Comparison of ENCODE assay signal across 8 mouse cellular contexts in the genomic region with DNA sequence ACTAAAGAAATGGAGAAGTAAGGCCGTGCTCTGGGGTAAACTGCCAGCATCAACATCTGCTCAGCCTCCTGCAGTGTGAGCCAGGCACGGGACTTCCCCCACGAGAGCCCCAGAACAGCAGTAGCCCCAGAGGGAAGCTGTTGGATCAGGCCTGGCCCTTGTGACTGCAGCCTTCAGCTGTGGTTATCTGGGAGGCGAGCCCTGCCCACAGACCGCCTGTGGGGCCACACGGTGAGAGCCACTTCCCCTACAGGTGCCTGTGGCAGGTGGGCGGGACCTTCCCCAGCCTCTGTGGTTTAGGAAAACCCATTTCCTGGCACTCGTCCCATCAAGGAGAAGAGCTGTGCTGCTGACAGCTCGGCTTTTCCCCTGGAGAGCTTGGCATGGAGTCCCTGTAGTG. TPM values are rescaled to one million over a fixed set of nuclear protein-coding genes. Genes with fewer than 3 reads are reported as not detected.
DNase-seq lines count a peak whose midpoint lies in the region; ATAC-seq and TF ChIP-seq lines count a peak whose summit lies in the region.

No protein-coding gene starts in this region.

- no peak for TF ChIP-seq RAD21 in CH12.LX (IDR thresholded peaks at IDR 0.05; ENCODE audit: low read depth, low read length)

- H3K27me3 ChIP-seq in forebrain, embryonic 10.5 days (ENCODE audit: poor library complexity, severe bottlenecking): no peaks in the 10 kb centered on the region
- no peaks in the 10 kb centered on the region for H3K27me3 ChIP-seq in forebrain, embryonic 11.5 days (ENCODE audit: control insufficient read depth, insufficient read depth, low read length)
- H3K27me3 ChIP-seq in CH12.LX (replicated peaks): peaks cover 3% of the 10 kb centered on the region
- no peaks in the 10 kb centered on the region for H3K27me3 ChIP-seq in forebrain, embryonic 15.5 days

- no peak overlapping the region for H3K4me2 ChIP-seq in forebrain, embryonic 11.5 days (ENCODE audit: low read depth, low read length, severe bottlenecking)
- peak overlapping the region; percentile 1; the same call in 1 of the 2 replicates for H3K4me2 ChIP-seq in CH12.LX (ENCODE audit: insufficient read depth, low read depth, poor library complexity, severe bottlenecking)
- no peak overlapping the region for H3K4me2 ChIP-seq in forebrain, embryonic 15.5 days (replicated peaks)

- peak overlapping the region; percentile 67 for H3K27ac ChIP-seq in forebrain, embryonic 10.5 days
- H3K27ac ChIP-seq in forebrain, embryonic 11.5 days (ENCODE audit: low read depth, low read length): no peak overlapping the region
- peak overlapping the region; percentile 74 for H3K27ac ChIP-seq in CH12.LX (ENCODE audit: insufficient read depth, low read depth)
- peak overlapping the region; percentile 37 for H3K27ac ChIP-seq in forebrain, embryonic 15.5 days (replicated peaks)

- H3K4me1 ChIP-seq in forebrain, embryonic 10.5 days: peaks cover 37% of the 10 kb centered on the region
- H3K4me1 ChIP-seq in forebrain, embryonic 11.5 days (replicated peaks; ENCODE audit: control insufficient read depth, insufficient read depth, low read length): peaks cover 3% of the 10 kb centered on the region; the same call in 1 of the 2 replicates
- peaks cover 13 to 40% of the 10 kb centered on the region in 2 experiments for H3K4me1 ChIP-seq in CH12.LX (ENCODE audit: control insufficient read depth in 1 of 2, insufficient read depth in 2 of 2)
- H3K4me1 ChIP-seq in forebrain, embryonic 15.5 days: peaks cover 25% of the 10 kb centered on the region

- TF ChIP-seq CTCF in CH12.LX (conservative IDR thresholded peaks at IDR 0.05 in 1 of 2, IDR thresholded peaks at IDR 0.05 in 1 of 2; ENCODE audit: low read depth in 2 of 2, low read length in 2 of 2): no peak

- ATAC-seq in forebrain, embryonic 11.5 days (replicated peaks; ENCODE audit: low FRiP score): no peak
- no peak for ATAC-seq in forebrain, embryonic 15.5 days (replicated peaks)
- peak; percentile 63 for ATAC-seq in inflammation-experienced regulatory T-cells, adult 6 months

- dilution Hi-C loops in CH12.LX (cut with MboI; ENCODE audit: extremely low pct_ligation_motif_present, extremely low pct_unique_long_range_greater_than_20kb, low sequenced_read_pairs): no loop called here

- TF ChIP-seq POLR2A in CH12.LX (IDR thresholded peaks at IDR 0.05; ENCODE audit: low read depth, low read length): no peak

- in situ Hi-C loops in CH12.LX (cut with MboI; ENCODE audit: low pct_ligation_motif_present, low pct_unique_long_range_greater_than_20kb, low sequenced_read_pairs): no loop called here

- H3K9me3 ChIP-seq in forebrain, embryonic 10.5 days: peaks cover 9% of the 10 kb centered on the region; the same call in 1 of the 2 replicates
- no peaks in the 10 kb centered on the region; the same call in 1 of the 2 replicates for H3K9me3 ChIP-seq in forebrain, embryonic 11.5 days (ENCODE audit: control insufficient read depth, low read length)
- peaks cover 23% of the 10 kb centered on the region for H3K9me3 ChIP-seq in CH12.LX (replicated peaks; ENCODE audit: low read length)
- no peaks in the 10 kb centered on the region for H3K9me3 ChIP-seq in forebrain, embryonic 15.5 days

- no peak for DNase-seq in forebrain, embryonic 10.5 days (ENCODE audit: extremely low spot score, low spot score)
- no peak for DNase-seq in forebrain, embryonic 11.5 days (ENCODE audit: low spot score)
- peak; percentile 95 for DNase-seq in CH12.LX (ENCODE audit: extremely low read depth)
- DNase-seq in lung, adult 18-20 months: peak; percentile 84 to 89
- peak; percentile 68 for DNase-seq in skeletal muscle tissue, adult 2 months (ENCODE audit: low read depth, low spot score)
- no peak for DNase-seq in cerebellum, adult 9-11 months

- peak; percentile 92 for TF ChIP-seq EP300 in CH12.LX (IDR thresholded peaks at IDR 0.05; ENCODE audit: low read length)

- H3K9ac ChIP-seq in forebrain, embryonic 11.5 days (ENCODE audit: low read length): no peak overlapping the region
- no peak overlapping the region for H3K9ac ChIP-seq in CH12.LX (ENCODE audit: insufficient read depth, low read depth)
- H3K9ac ChIP-seq in forebrain, embryonic 15.5 days (replicated peaks): no peak overlapping the region

- H3K4me3 ChIP-seq in forebrain, embryonic 10.5 days: no peak overlapping the region
- no peak overlapping the region for H3K4me3 ChIP-seq in forebrain, embryonic 11.5 days (ENCODE audit: low read depth, low read length)
- peak overlapping the region in 1 of 3 experiments; percentile 9 for H3K4me3 ChIP-seq in CH12.LX (replicated peaks in 1 of 3; ENCODE audit: low read depth in 2 of 3, low read length in 2 of 3, poor library complexity in 1 of 3)
- H3K4me3 ChIP-seq in forebrain, embryonic 15.5 days: no peak overlapping the region

- peaks cover 30% of the 10 kb centered on the region for H3K36me3 ChIP-seq in forebrain, embryonic 10.5 days (replicated peaks)
- H3K36me3 ChIP-seq in forebrain, embryonic 11.5 days (ENCODE audit: control insufficient read depth, insufficient read depth, low read length): peaks cover 4% of the 10 kb centered on the region; the same call in 1 of the 2 replicates
- peaks cover 13 to 27% of the 10 kb centered on the region in 2 experiments for H3K36me3 ChIP-seq in CH12.LX (replicated peaks in 1 of 2; ENCODE audit: control insufficient read depth in 1 of 2, insufficient read depth in 1 of 2, low read length in 1 of 2)
- peaks cover 13% of the 10 kb centered on the region for H3K36me3 ChIP-seq in forebrain, embryonic 15.5 days

- 18% methylated on average over 9 of the region's 9 CpGs for WGBS in forebrain, embryonic 10.5 days
- 24% methylated on average over 9 of the region's 9 CpGs for WGBS in forebrain, embryonic 11.5 days
- WGBS in forebrain, embryonic 15.5 days: 14% methylated on average over 9 of the region's 9 CpGs

- H3K79me2 ChIP-seq in CH12.LX (replicated peaks; ENCODE audit: control insufficient read depth, extremely low read depth, insufficient read depth, poor library complexity, severe bottlenecking): peaks cover 5% of the 10 kb centered on the region; the same call in 1 of the 2 replicates

TF ChIP-seq in CH12.LX, 34 proteins besides CTCF, POLR2A, EP300 and RAD21 (continues in another document):
- TF ChIP-seq PAX5 (IDR thresholded peaks at IDR 0.05; ENCODE audit: low read length): no peak
- TF ChIP-seq BHLHE40 (IDR thresholded peaks at IDR 0.05; ENCODE audit: low read depth, low read length): peak; percentile 100
- peak; percentile 27; the same call in 1 of the 2 replicates for TF ChIP-seq NRF1 (IDR thresholded peaks at IDR 0.05; ENCODE audit: low read depth, low read length)
- peak; percentile 87 for TF ChIP-seq RCOR1 (conservative IDR thresholded peaks at IDR 0.05; ENCODE audit: low read depth, low read length)
- TF ChIP-seq IRF4 (IDR thresholded peaks at IDR 0.05; ENCODE audit: low read depth, low read length): peak; percentile 91
- TF ChIP-seq UBTF (IDR thresholded peaks at IDR 0.05; ENCODE audit: low read depth, low read length): peak; percentile 77; the same call in 1 of the 2 replicates
- peak; percentile 73; the same call in 1 of the 2 replicates for TF ChIP-seq MYC (IDR thresholded peaks at IDR 0.05; ENCODE audit: low read depth, low read length)
- TF ChIP-seq MXI1 (IDR thresholded peaks at IDR 0.05; ENCODE audit: low read depth, low read length): peak; percentile 67; the same call in 1 of the 2 replicates
- TF ChIP-seq MEF2A (IDR thresholded peaks at IDR 0.05; ENCODE audit: borderline replicate concordance, low read depth, low read length): peak; percentile 88
- TF ChIP-seq CHD1 (IDR thresholded peaks at IDR 0.05; ENCODE audit: low read depth, low read length): no peak
- no peak for TF ChIP-seq ZC3H11A (IDR thresholded peaks at IDR 0.05; ENCODE audit: low read depth, low read length)
- TF ChIP-seq TCF12 (IDR thresholded peaks at IDR 0.05; ENCODE audit: low read depth, low read length): peak; percentile 100
- TF ChIP-seq JUND (conservative IDR thresholded peaks at IDR 0.05; ENCODE audit: low read depth, low read length): no peak
- no peak for TF ChIP-seq E2F4 (IDR thresholded peaks at IDR 0.05; ENCODE audit: insufficient replicate concordance, low read depth, low read length)
- TF ChIP-seq SMC3 (IDR thresholded peaks at IDR 0.05; ENCODE audit: low read depth, low read length): no peak
- no peak for TF ChIP-seq USF2 (conservative IDR thresholded peaks at IDR 0.05; ENCODE audit: low read depth, low read length)
- TF ChIP-seq NELFE (IDR thresholded peaks at IDR 0.05; ENCODE audit: low read depth, low read length): no peak; the same call in 1 of the 2 replicates
- no peak for TF ChIP-seq GABPA (IDR thresholded peaks at IDR 0.05; ENCODE audit: insufficient replicate concordance, low read depth, low read length)

RNA-seq across cellular contexts. Expression of a gene that starts 3.2 kb away (rescaled TPM):
- polyA plus RNA-seq in forebrain, embryonic 10.5 days (2016; fragmentation: Nextera tagmentation; extraction: Ambion mirVana): 39.9 and 40.6 TPM in 2 replicates
- 51.2 and 54.9 TPM in 2 replicates for polyA plus RNA-seq in forebrain, embryonic 11.5 days (2014; fragmentation: Nextera tagmentation; extraction: Ambion mirVana)
- total RNA-seq in CH12.LX (2012; rRNA removed): 47.6 and 48.5 TPM in 2 replicates
- 22.2 and 24.8 TPM in 2 replicates for total RNA-seq in CH12.LX (2014; rRNA removed)
- 44.2 and 54.7 TPM in 2 replicates for polyA plus RNA-seq in CH12.LX (2012; ENCODE audit: insufficient read length, low read depth)
- 123 and 127 TPM in 2 replicates for polyA plus RNA-seq in forebrain, embryonic 15.5 days (2015; fragmentation: Nextera tagmentation; extraction: Ambion mirVana)
- polyA plus RNA-seq in inflammation-experienced regulatory T-cells, adult 6 months (2017; shearing (Covaris generic)): 1 to 10 TPM; 3.1 to 5.9 (median 5.6) TPM

RNA-seq across cellular contexts. Expression of a gene that starts 22.4 kb away (rescaled TPM):
- 411 and 415 TPM in 2 replicates for polyA plus RNA-seq in forebrain, embryonic 10.5 days (2016; fragmentation: Nextera tagmentation; extraction: Ambion mirVana)
- polyA plus RNA-seq in forebrain, embryonic 11.5 days (2014; fragmentation: Nextera tagmentation; extraction: Ambion mirVana): 375 and 401 TPM in 2 replicates
- total RNA-seq in CH12.LX (2012; rRNA removed) (184 and 188 TPM in 2 replicates), CH12.LX (2014; rRNA removed) (178 and 190 TPM in 2 replicates)
- 156 and 162 TPM in 2 replicates for polyA plus RNA-seq in CH12.LX (2012; ENCODE audit: insufficient read length, low read depth)
- 428 and 441 TPM in 2 replicates for polyA plus RNA-seq in forebrain, embryonic 15.5 days (2015; fragmentation: Nextera tagmentation; extraction: Ambion mirVana)
- polyA plus RNA-seq in inflammation-experienced regulatory T-cells, adult 6 months (2017; shearing (Covaris generic)): 100 to 1,000 TPM; 275 to 381 (median 276) TPM

RNA-seq across cellular contexts. Expression of a gene that starts 26.8 kb away (rescaled TPM):
- 265 TPM in 2 replicates for polyA plus RNA-seq in forebrain, embryonic 10.5 days (2016; fragmentation: Nextera tagmentation; extraction: Ambion mirVana)
- 263 and 298 TPM in 2 replicates for polyA plus RNA-seq in forebrain, embryonic 11.5 days (2014; fragmentation: Nextera tagmentation; extraction: Ambion mirVana)
- not detected in 2 replicates for total RNA-seq in CH12.LX (2012; rRNA removed)
- not detected in 2 replicates for total RNA-seq in CH12.LX (2014; rRNA removed)
- not detected in 2 replicates for polyA plus RNA-seq in CH12.LX (2012; ENCODE audit: insufficient read length, low read depth)
- 215 and 229 TPM in 2 replicates for polyA plus RNA-seq in forebrain, embryonic 15.5 days (2015; fragmentation: Nextera tagmentation; extraction: Ambion mirVana)
- polyA plus RNA-seq in inflammation-experienced regulatory T-cells, adult 6 months (2017; shearing (Covaris generic)): not detected

Comparison
In these comparisons a context has a peak if more than half of its experiments do, and no peak if none do; other contexts are left out.
1. DNase-seq: peak in CH12.LX (single experiment), lung, adult 18-20 months (2 of 2) and skeletal muscle tissue, adult 2 months (single experiment); none in forebrain, embryonic 10.5 days (single experiment), forebrain, embryonic 11.5 days (single experiment) and cerebellum, adult 9-11 months (single experiment).
2. RNA of a gene that starts 26.8 kb away (polyA plus RNA-seq): 265 TPM in forebrain, embryonic 10.5 days, 263 to 298 TPM in forebrain, embryonic 11.5 days and 215 to 229 TPM in forebrain, embryonic 15.5 days; not detected in CH12.LX and not detected in inflammation-experienced regulatory T-cells, adult 6 months; every median in the first group is over 100 times any median in the second.